Mouse (Mus musculus) frontal cortex, adult 2 months (tissue): ENCODE measurements around the gene Picalm. TPM values are rescaled to one million over a fixed set of nuclear protein-coding genes. Genes with fewer than 3 reads are reported as not detected.
"Not testable (repeated sequence)": the region's sequence is repeated elsewhere in the genome, so short reads cannot be mapped to it uniquely, and the experiment has no call there.

Experiments
- DNase-seq, 2 experiments: peaks; one replicate each; pipeline ENCODE4 v3.0.0; 2022; ENCODE audit warnings: low spot score in 1 of 2; ENCODE audit errors: extremely low spot score in 1 of 2
- polyA plus RNA-seq: library from polyadenylated mRNA; depleted of rRNA; stranded (reverse); fragments of >200 nt; gene quantifications from 2 replicates; pipeline ENCODE4 v1.2.3, GENCODE M21; 2012

Picalm gene
- polyA plus RNA-seq, 1 experiment: 118 TPM

DNA sequence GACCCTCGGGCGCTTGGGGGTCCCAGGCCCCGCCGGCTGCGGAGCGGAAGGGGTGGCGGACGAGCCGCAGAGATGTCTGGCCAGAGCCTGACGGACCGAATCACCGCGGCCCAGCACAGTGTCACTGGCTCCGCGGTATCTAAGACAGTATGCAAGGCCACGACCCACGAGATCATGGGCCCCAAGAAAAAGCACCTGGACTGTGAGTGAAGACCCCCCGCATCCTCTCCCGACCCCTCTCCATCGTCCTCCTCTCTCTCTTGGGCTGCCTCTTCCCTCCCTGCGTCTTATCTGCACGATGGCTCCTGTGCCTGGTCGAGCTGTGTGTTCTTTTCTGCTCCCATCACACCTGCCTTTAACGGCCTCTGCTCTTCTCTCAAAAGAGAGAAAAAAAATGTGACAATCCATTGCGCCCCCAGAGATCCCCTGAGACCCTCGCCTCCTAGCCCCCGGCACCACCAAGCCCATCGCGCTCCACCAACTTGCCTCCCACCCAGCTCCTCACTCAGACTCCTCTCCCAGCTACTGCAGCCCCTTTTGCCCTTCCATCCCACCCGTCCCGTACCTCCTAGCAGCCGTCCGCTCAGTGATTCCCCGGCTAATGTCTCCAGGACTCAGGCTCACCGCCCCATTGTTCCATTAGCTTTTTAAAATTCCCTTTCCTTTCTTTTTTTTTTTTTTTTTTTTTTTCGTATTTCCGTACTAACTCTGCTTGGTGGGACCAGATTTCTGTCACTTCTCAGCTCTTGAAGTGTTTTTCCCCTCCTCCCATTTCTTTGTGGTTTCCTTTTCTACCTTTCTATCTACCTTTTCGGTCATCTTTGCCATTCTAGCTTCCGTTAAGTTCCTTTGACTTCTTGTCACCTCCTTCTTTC is 725 bp downstream of the Picalm start:
- peak; percentile 6 to 12 for DNase-seq

DNA sequence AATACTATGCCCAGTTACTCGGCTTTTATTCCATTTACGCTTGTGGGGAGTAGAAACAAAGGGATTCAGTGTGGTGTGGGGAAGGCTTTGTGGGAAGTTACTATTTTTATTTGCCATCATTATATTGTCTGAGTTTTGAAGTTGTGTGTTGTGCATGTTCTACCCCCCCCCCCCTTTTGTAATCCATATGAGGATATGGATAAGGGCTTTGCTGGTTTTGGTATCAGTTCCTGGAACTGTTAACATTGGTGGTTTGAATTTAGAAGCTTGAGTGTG is 1.3 kb downstream of the Picalm start:
- no peak for DNase-seq

DNA sequence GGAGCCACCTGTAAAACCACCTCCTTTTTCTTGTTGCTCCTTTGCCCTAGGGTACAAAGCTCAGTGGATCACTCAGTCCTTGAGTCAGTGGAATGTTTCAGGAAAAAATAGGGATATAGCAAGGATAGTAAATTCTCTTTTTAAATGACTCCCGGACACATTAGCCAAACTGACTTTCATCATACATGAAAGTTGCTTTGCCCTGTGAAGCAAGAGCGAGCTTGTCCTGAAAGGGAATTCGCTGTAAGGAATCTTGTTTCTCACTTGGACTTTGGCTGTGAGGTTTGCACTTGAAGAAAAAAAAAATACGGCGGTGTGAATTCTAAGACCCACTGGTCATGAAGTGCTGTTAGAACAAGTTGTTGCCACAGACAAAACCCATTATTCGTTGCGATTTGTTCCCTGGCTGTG is 1.8 kb downstream of the Picalm start:
- DNase-seq: no peak

DNA sequence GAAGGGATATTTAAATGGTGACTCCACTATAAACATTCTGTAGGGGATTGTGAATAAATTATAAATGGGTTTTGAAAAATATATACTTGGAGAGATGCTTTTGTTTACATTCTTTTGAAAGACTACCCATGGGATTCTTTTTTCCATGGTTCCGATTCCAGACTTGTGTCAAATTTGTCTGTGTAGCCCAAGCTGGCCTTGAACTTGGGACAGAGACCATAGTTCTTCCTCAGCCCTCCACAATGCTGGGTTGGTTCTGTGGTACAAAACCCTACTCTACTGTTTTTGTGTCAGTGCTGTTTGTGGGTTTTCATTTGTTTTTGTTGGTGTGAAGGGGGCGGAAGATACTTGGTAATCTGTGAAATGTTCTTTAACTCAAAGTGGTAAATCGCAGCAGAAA is 2.3 kb downstream of the Picalm start:
- DNase-seq: no peak

DNA sequence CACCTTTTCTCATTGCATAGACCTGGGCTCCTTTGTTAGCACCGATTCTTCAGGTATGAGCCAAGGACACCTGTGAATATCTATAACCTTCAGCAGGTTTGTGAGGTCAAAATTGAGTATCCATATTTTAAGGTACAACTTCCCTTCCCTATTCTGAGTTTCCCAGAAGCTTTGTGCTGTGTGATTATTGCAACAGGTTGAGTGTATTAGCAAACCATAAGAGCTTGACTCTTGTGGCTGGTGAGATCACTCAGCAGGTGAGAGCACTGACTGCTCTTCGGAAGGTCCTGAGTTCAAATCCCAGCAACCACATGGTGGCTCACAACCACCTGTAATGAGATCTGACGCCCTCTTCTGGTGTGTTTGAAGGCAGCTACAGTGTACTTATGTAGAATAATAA is 6.7 kb downstream of the Picalm start:
- no peak for DNase-seq

DNA sequence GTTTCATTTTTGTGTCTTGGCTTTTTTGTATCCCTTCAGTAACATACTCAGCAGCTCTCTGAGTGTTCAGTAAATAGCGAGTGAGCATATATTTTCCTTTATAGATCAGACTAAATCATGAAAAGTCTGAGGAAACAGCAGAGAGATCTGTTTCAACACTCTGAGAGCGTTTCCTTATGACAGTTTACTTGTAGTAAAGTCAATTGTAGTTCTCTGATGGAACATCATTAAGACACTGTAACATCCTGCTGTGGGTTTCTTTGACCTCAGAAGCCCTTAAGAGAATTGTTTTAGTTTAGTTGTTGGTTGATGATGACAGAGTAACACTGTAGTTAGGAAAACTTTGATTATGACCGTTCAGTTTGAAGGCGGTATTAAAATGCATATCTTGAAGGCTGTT is 8.3 kb downstream of the Picalm start:
- no peak for DNase-seq

DNA sequence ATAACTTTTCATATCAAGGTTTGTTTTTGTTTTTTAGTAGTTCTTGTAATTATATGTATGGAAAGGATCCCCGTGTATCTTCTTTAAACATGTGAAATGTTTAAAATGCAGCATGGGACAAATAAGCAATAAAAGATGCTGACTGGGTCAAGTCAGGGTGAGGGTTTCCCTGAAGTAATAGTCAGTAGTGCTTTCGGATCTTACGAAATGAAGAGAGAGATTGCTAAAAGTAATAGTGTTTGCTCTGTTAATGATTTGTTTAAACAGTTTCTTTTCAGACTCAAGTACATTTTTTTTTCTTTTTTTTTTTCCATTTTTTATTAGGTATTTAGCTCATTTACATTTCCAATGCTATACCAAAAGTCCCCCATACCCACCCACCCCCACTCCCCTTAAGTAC is 10.3 kb downstream of the Picalm start:
- no peak for DNase-seq

DNA sequence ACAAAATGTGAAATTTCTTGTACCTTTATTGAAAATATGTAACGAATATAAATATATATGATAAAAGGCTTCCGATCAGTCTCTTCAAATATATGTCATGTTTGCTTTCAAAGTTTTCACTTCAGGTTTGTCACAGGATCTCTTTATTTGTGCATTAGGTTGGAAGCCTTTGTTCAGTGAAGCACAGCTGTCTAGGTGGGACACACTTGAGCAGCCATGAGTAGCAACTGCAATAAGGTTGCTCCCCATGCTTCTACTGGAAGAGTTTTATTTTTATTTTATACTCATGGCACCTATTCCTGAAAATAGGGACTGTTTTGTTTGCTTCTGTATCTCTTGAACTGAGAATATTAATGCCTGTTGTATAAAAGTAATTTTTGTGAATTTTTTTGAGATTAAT is 14.3 kb downstream of the Picalm start:
- DNase-seq: no peak

DNA sequence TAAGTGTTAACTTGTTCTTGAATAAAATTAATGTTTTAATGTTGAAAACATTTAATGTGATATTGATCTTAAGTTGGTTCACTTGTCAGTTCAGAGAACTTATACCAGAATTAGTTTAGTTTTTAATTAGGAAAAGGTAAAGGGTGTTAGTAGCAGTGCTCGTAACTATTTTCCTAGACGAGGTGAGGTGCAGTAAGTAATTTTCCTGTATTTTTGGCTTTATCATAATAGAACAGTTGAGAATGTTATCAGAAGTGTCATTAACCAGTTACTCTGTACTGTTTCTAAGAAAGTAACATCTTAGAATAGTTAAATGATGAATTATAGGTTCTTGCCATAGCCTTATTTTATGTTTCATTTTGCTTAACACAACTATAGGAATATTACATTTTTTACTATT is 15.0 kb downstream of the Picalm start:
- no peak for DNase-seq

DNA sequence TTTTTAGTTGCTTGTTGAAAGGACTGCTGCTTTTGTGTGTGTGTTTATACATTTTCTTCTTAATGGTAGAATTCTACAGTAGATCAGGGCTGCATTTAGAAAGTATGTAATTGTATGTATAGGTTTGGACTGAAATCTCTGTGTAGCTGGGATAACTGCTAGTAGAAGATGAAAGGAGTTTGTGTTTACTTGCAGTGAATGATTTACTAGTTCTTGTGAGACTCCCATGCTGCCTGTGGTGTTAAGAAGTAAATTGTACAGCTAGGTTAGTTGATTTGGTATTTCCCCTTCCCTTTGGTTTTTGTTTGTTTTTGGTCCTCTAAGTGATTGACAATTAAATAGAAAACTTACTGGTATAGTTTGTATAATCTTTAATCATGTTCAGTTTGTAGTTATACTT is 15.4 kb downstream of the Picalm start:
- DNase-seq: no peak

DNA sequence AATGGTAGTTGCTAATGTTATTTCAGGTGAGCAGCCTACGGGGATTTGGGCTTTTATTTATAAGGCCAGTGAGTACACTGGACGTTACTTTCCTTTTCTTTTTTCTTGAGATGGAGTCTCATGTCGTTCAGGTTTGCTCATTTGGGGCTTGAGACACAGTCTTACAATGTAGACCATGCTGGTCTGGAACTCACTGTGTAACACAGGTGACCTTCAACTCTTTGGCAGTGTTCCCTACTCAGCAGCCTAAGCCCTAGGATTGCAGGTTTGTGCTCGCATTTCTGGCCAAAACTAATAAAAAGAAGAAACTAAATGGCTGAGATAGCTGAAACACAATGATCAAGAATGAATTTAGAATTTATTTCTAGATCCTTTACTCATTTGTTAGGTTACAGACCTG is 15.9 kb downstream of the Picalm start:
- no peak for DNase-seq

DNA sequence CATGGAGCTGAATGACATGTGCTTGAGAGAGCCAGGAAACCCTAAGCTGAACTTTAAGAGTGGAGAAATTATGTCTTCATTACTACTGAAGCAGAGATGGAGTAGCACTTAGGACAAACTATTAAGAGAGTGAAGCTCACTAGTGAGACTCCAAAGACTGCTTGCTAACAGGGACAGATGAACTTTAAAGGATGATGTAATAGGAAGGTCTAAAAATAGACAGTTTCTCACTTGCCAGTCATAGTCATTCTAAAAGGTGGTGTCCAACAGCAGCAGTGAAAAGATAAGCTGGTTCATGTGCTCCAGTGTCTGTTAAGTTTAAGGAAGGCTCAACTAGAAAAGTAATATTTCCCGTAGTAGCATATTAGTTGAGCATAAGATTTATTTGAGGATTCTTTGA is 16.3 kb downstream of the Picalm start:
- DNase-seq: no peak

DNA sequence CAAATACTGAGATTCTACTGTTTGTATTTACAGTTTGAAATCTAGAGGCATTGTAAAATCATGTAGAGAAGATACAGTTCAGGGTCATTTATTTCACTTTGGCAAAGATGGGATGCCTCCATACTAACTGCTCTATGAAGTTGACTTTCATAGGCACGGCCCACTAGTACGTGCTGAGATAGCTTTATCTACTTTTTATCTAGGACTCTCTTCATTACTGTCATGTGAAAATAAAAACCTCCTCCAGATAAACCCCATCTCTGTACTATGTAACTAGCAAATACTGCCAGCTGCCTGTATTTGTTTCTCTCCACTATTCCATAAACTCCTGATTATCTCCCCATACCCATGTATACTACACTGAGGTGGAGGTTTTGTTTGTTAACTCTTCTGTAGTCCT is 18.0 kb downstream of the Picalm start:
- no peak for DNase-seq

DNA sequence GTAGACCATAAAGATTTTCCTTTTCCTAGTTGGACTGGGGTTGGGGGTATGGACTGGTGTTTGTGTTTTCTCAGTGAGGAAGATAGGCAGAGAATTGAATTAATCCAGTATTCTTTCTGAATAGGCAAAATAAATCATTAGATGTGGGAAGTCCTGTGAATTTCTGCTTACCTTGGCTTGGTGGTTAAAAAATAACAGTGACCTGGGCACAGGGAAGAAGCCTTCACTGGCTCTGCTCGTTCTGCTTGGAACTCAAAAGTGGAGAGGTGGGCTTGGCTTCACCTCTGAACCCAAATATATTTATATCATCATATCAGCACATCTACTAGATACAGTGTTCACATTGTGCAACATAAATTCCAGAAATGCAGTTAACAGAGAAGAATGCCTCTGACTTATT is 18.5 kb downstream of the Picalm start:
- DNase-seq: no peak

DNA sequence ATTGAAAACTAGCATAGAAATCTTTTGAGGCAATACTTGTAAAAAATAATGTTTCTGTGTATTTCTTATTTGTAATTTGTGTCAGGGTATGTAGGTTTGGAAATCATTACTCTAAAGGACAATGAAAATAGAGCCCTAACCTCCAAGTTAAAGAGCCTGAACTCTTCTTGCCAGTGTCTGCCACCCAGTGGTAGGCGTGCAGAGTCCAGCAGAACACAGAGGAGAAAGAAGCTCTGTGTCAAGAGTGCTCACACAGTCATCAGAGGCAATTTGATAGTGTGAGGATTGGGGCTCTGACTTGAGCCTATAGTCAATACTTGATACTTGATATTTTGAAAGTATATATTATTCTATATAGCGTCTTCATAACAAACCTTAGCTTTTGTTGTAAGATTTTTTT is 20.3 kb downstream of the Picalm start:
- peak; percentile 7 to 65 for DNase-seq

DNA sequence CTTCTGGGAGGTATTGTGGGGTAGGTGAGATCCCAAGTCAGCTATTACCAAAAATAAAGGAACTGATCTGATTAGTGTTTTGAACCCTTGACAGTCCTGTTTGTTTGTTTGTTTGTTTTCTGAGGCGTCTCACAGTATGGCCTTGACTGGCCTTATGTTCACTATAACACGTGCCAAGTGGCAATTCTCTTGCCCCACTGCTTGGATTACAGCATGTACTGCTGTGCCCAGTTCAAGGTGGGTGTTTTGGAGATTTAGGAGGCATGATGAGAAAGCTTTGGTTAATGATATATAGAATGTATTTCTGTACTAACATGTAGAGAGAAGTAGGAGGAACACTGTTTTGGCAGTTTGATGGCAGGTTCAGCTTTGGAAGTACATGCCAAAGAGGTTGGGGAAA is 28.0 kb downstream of the Picalm start:
- no peak for DNase-seq

DNA sequence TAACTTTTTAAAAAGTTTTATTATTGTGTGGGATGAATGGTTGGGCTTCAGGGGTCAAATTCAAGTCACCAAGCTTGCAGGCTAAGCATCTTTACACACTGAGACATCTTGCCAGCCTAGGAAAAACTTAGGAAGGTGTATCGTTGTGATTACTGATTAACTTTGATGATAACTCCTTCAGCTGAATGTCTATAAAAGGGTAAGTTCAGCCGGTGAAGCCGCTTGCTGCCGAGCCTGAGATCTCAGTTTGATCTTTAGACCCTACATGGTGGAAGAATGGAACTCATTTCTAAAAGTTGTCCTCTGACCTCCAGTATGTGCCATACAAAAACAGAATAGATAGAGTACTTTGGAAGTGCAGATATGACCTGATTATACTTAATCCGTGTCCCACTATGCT is 30.6 kb downstream of the Picalm start:
- no peak for DNase-seq

DNA sequence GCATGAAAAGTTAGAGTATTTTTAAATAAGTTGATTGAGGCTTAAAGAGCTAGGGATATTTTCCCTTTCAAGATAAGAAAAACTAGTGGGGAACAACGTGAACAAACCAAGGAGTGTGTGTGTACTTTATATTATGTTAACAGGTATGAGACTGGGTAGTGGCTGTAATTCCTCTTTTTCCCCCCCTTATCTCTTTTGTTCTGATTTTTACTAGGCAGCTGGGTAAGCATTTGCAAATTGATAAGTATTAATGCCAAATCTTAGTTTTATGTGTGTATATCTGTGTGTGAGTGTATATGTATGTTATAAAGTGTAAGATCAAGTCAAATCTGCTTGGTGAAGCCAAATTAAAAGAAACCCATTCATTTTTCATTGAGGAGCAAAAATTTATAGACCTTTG is 34.3 kb downstream of the Picalm start:
- DNase-seq: no peak

DNA sequence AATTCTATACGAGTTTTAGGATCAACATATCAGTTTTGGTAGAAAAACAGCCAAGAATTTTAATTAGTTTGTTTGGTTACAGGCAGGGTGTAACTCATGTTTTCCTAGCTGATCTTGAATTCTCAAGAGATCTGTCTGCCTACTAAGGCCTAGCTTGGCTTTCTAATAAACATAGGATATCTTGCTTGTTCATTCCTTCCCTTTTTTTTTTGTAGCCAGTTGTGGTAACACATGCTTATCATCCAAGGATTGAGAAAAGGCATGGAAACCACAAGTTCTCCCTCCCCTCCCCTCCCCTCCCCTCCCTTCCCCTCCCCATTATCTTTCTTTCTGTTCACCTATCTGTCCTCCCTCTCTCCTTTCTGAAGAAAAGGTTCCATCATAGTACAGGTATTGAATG is 36.0 kb downstream of the Picalm start:
- DNase-seq: no peak

DNA sequence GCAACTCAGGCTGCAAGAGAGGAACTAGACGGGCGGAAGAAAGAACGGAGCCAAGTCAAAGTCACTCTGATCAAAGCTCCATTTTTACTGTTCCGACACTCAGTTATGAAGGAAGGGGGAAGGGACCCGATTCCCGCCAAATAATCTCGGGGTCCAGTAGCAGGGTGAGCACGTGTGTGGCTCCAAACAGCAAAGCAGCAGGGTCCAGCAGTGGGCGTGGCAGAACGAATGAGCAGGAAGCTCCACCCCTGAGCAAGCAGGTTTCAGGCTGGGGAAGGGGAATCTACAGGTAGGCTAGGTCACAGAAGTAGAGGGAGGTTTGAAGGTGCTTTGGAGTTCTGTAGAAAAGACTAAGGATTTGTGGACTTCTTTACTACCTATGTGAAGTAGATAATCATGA is 37.8 kb downstream of the Picalm start:
- DNase-seq: not testable (repeated sequence)

DNA sequence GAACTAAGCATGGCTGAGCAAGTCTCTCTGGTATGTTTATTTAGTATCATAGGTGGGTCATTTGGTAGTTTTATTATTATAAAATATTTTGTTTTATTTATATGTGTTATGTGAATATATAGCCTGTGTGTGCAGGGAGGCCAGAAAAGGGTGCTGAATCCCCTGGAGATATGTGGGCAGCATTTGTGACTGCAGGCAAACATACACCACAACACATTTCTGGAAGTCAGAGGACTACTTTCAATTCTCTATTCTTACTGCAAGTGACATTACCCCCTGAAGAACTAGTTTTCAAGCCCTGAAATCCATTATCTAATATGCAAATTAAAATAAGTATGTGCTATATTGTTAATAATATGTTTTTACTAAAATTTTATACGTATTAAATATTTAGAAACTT is 43.8 kb downstream of the Picalm start:
- no peak for DNase-seq

DNA sequence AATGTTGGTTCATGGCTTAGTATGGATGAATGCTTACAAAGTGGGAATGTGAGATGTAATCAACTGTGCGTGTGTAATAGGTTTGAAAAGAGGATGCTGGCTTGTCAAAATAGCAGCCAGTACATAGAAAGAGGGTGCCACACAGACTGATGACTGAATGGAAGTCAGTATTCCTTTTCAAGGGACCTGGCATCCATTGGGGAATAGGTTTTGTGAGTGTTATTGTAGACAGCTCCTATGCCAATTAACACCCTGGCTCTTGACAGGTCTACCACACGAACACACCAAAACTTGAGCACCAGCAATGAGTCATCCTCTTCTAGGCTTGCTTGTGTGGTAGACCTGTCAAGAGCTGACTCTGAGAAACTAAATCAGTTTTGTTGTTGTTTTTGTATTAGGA is 45.6 kb downstream of the Picalm start:
- DNase-seq: no peak

DNA sequence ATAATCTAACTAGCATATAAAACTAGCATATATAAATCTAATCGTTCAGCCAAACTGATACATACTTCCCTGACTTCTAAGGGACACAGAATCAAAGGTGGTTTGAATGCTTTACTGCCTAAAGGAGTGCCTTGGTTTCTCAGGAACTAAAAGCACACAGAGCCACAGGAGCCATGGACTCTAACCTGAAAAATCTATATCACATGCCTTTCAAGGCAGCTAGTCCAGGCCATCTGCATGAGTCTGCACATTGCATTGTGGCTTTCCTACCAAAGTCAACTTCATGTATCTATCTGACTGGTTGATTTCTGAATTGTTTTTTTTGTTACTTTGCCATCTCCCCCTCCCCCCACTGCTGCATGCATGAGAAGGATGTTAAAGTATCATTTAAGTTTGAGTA is 50.6 kb downstream of the Picalm start:
- no peak for DNase-seq
